Mouse (Mus musculus): ENCODE results near the gene Gm20696. TPM values are rescaled to one million over a fixed set of nuclear protein-coding genes. Genes with fewer than 3 reads are reported as not detected.

The Gm20696 gene
- total and polyA plus RNA-seq, 3 experiments, result 0.59 TPM; not detected in 2

DNA sequence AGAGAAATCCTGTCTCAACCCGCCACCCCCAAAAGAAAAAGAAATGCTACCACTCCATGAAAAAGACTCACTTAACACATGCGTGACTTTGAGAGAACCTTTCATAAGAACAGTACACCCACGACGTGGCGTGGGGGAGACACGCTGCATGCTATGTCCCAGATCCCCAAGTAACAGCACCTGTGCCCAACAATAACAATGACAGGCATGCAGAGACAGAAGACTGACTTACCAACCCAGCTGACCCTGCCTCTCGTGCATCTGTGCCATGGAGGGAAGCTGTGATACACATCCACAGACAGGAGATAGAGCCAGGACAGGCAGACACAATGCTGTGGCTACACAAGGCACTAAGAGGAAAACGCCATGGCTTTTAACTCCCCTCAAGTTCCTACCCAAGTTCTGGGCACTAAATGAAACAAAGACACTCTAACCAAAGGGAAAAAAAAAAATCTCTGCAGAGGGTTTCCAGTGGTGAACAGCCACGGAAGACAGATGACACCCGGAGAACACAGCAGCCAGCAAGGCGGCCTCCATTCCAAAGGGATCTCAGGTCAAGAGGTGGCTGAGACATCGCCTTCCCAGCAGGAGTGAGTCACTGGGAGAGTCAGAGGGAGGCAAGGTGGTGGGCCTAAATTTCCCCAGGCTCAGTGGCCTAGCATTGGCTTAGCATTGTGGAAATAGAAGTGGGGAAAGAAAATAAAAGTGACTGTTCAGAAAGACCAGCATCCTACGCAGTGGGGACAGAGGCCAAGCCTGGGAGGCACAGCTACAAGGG lies 187.5 kb downstream of the Gm20696 start:
- DNase-seq (ENCODE audit: extremely low read depth), result no peak
- in situ Hi-C loops (cut with MboI; ENCODE audit: low pct_ligation_motif_present, low pct_unique_long_range_greater_than_20kb, low sequenced_read_pairs) (no loop called here), dilution Hi-C loops (cut with MboI; ENCODE audit: extremely low pct_ligation_motif_present, extremely low pct_unique_long_range_greater_than_20kb, low sequenced_read_pairs) (no loop called here)
- Histone ChIP-seq H3K9ac (ENCODE audit: insufficient read depth, low read depth) (no peak overlapping the region), H3K79me2 (replicated peaks; ENCODE audit: control insufficient read depth, extremely low read depth, insufficient read depth, poor library complexity, severe bottlenecking) (no peaks in the 10 kb centered on the region), H3K4me2 (ENCODE audit: insufficient read depth, low read depth, poor library complexity, severe bottlenecking) (no peak overlapping the region), H3K27ac (ENCODE audit: insufficient read depth, low read depth) (no peak overlapping the region), H3K36me3 (replicated peaks in 1 of 2; ENCODE audit: control insufficient read depth in 1 of 2, insufficient read depth in 1 of 2, low read length in 1 of 2) (no peaks in the 10 kb centered on the region), H3K27me3 (replicated peaks) (no peaks in the 10 kb centered on the region), H3K9me3 (replicated peaks; ENCODE audit: low read length) (no peaks in the 10 kb centered on the region), H3K4me1 (ENCODE audit: control insufficient read depth in 1 of 2, insufficient read depth in 2 of 2) (peaks cover 1 to 2% of the 10 kb centered on the region in 2 experiments), H3K4me3 (replicated peaks in 1 of 3; ENCODE audit: low read depth in 2 of 3, low read length in 2 of 3, poor library complexity in 1 of 3) (no peak overlapping the region)
- TF ChIP-seq RAD21 (IDR thresholded peaks at IDR 0.05; ENCODE audit: low read depth, low read length) (no peak), POLR2AphosphoS2 (IDR thresholded peaks at IDR 0.05; ENCODE audit: low read depth, low read length) (no peak), E2F4 (IDR thresholded peaks at IDR 0.05; ENCODE audit: insufficient replicate concordance, low read depth, low read length) (no peak), MAFK (IDR thresholded peaks at IDR 0.05; ENCODE audit: insufficient replicate concordance, low read length) (no peak), PAX5 (IDR thresholded peaks at IDR 0.05; ENCODE audit: low read length) (no peak), CTCF (conservative IDR thresholded peaks at IDR 0.05 in 1 of 2, IDR thresholded peaks at IDR 0.05 in 1 of 2; ENCODE audit: low read depth in 2 of 2, low read length in 2 of 2) (no peak), CHD2 (IDR thresholded peaks at IDR 0.05; ENCODE audit: low read length) (no peak), HCFC1 (IDR thresholded peaks at IDR 0.05; ENCODE audit: low read depth, low read length) (no peak), ZC3H11A (IDR thresholded peaks at IDR 0.05; ENCODE audit: low read depth, low read length) (no peak), SMC3 (IDR thresholded peaks at IDR 0.05; ENCODE audit: low read depth, low read length) (no peak), KAT2A (IDR thresholded peaks at IDR 0.05; ENCODE audit: insufficient replicate concordance, low read length) (no peak), MXI1 (IDR thresholded peaks at IDR 0.05; ENCODE audit: low read depth, low read length) (no peak), NRF1 (IDR thresholded peaks at IDR 0.05; ENCODE audit: low read depth, low read length) (no peak), POLR2A (IDR thresholded peaks at IDR 0.05; ENCODE audit: low read depth, low read length) (no peak), JUND (conservative IDR thresholded peaks at IDR 0.05; ENCODE audit: low read depth, low read length) (no peak)

DNA sequence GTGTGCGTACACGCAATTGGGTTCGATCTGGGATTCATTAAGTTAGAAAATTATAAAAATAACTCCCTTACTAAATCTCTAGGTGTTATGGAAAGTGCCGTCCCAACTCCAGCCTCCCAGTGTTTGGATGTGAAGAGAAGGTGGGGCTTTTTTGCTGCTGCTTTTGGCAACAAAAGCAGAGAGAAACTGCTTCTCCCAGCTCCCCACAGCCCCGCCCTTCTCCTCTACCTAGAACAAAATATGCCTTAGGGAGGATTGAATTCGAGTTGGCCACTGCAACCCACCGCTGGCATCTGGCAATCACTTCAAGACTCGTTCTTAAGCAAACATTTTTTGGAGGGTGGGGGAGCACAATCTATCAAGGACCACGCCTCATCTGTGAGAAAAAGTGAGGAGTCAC lies 191.6 kb downstream of the Gm20696 start:
- in situ Hi-C loops (cut with MboI; ENCODE audit: low pct_ligation_motif_present, low pct_unique_long_range_greater_than_20kb, low sequenced_read_pairs), result no loop called here

More for the DNA sequence above, 191.6 kb downstream of the Gm20696 start:
- H3K4me1 ChIP-seq (ENCODE audit: control insufficient read depth in 1 of 2, insufficient read depth in 2 of 2), result no peaks in the 10 kb centered on the region
- H3K9me3 ChIP-seq (replicated peaks; ENCODE audit: low read length), result no peaks in the 10 kb centered on the region
- no peaks in the 10 kb centered on the region for H3K36me3 ChIP-seq (replicated peaks in 1 of 2; ENCODE audit: control insufficient read depth in 1 of 2, insufficient read depth in 1 of 2, low read length in 1 of 2)
- DNase-seq (ENCODE audit: extremely low read depth), result no peak
- H3K27me3 ChIP-seq (replicated peaks), result no peaks in the 10 kb centered on the region
- dilution Hi-C loops (cut with MboI; ENCODE audit: extremely low pct_ligation_motif_present, extremely low pct_unique_long_range_greater_than_20kb, low sequenced_read_pairs), result no loop called here
- no peak overlapping the region for H3K27ac ChIP-seq (ENCODE audit: insufficient read depth, low read depth)
- H3K4me2 ChIP-seq (ENCODE audit: insufficient read depth, low read depth, poor library complexity, severe bottlenecking), result no peak overlapping the region
- H3K9ac ChIP-seq (ENCODE audit: insufficient read depth, low read depth), result no peak overlapping the region
- no peaks in the 10 kb centered on the region for H3K79me2 ChIP-seq (replicated peaks; ENCODE audit: control insufficient read depth, extremely low read depth, insufficient read depth, poor library complexity, severe bottlenecking)
- H3K4me3 ChIP-seq (replicated peaks in 1 of 3; ENCODE audit: low read depth in 2 of 3, low read length in 2 of 3, poor library complexity in 1 of 3), result no peak overlapping the region
- no peak for TF ChIP-seq ZMIZ1 (IDR thresholded peaks at IDR 0.05; ENCODE audit: low read depth, low read length)
- no peak for TF ChIP-seq CTCF (conservative IDR thresholded peaks at IDR 0.05 in 1 of 2, IDR thresholded peaks at IDR 0.05 in 1 of 2; ENCODE audit: low read depth in 2 of 2, low read length in 2 of 2)
- no peak for TF ChIP-seq MAZ (IDR thresholded peaks at IDR 0.05; ENCODE audit: low read depth, low read length)
